Mouse (Mus musculus) cortical plate, adult 2 months (tissue): ENCODE measurements around the gene Golga3.

ENCODE experiments used
- CTCF ChIP-seq: fragments of 200-500 bp; IDR thresholded peaks from 2 replicates; pipeline ENCODE4 v1.5.1; 2011; ENCODE audit warnings: mild to moderate bottlenecking, control low read depth, low read length; ENCODE audit not compliant: insufficient read depth; ENCODE audit errors: extremely low read depth
- POLR2A ChIP-seq: fragments of 200-500 bp; IDR thresholded peaks from 2 replicates; pipeline ENCODE4 v1.6.1; 2011; ENCODE audit warnings: mild to moderate bottlenecking, low read length, control low read depth; ENCODE audit not compliant: insufficient read depth; ENCODE audit errors: extremely low read depth

DNA sequence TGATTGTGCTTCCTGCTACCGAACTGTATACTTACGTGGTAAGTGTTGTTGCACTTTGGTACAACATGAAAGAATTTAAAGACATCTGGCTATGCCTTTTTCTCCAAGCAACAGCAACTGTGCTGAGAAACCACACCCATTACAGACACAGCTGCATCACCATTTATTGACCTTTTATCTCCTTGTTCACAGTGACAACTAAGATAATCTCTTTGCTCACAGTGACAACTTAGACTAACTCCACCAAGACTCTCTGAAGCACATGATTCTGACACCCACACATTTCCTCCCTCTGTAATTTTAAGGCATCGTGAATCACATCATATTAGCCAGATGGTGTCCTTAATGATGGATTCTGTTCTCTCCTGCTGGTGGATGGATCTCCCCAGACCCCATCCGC, 97.6 kb downstream of the Golga3 start:
- TF ChIP-seq CTCF = no peak
- no peak for TF ChIP-seq POLR2A
